Mouse (Mus musculus): ENCODE data around the gene Hspbp1.

DNA sequence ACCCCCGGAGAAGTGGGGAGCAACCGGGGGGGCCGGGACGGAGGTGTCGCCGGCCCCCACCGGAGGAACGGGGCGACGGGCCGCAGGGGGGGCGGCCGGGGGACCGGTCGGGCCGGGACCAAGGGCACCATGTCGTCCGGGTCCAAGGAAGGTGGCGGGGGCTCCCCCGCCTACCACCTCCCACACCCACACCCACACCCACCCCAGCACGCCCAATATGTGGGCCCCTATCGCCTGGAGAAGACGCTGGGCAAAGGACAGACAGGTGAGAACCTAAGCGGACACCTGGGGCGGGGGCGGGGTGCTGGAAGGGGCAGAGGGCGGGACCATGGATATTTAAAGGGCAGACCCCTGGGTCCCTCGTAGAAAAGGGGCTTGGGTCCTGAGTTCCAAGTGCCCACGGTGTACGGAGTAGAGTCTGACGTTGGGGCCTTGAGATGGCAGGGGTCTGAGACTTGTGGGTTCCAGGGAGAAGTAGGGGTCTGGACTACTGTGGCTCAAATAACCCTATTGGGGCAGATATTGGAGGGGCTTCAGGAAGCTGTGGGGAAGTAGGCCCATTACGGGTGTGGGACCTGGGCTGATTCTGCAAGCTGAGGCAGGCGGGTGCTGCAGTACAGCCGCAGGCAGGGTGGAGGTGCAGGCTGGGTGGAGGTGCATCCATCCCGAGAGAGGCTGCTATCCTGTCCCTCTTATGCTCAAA lies 6.2 kb upstream of the Hspbp1 start:
- TF ChIP-seq POLR2A (IDR thresholded peaks at IDR 0.05; ENCODE audit: insufficient read depth, low read depth, low read length), result no peak
- no peak for TF ChIP-seq CTCF (IDR thresholded peaks at IDR 0.05; ENCODE audit: insufficient read depth, low read depth, low read length)
